Mouse (Mus musculus) bone marrow, adult 2 months (tissue): Measurements from ENCODE around the gene Abracl.

ENCODE experiments used
- CTCF ChIP-seq: fragments of 200-500 bp; IDR thresholded peaks from 2 replicates; pipeline ENCODE4 v1.5.1; 2011; ENCODE audit warnings: low read length, control low read depth; ENCODE audit not compliant: control insufficient read depth, insufficient read depth
- POLR2A ChIP-seq: fragments of 200-500 bp; IDR thresholded peaks from 2 replicates; pipeline ENCODE4 v1.6.1; 2011; ENCODE audit warnings: low read depth, mild to moderate bottlenecking, control low read depth, low read length, borderline replicate concordance; ENCODE audit not compliant: control insufficient read depth

DNA sequence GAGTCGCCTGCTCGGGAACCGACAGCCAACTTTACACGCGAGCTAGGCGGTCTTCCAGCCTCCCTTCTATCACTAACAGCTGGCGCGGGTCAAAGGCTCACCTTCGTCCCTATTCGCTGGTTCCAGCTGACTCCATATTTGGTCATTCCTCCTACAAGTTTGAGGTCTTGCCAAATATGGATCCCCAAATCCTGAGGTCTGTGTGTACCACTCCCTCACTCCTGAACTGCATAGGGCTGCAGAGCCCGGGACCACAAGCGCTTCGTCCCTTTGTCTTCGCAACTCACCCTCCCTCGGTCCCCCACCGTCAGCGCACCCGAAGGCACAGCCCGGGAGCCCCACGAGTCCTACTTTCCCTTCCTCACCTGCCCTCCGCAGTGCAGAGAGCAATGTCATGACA is 776 bp downstream of the Abracl start:
- TF ChIP-seq CTCF, result no peak
- no peak for TF ChIP-seq POLR2A
